Mouse (Mus musculus): ENCODE measurements around the gene Nudt4. TPM values are rescaled to one million over a fixed set of nuclear protein-coding genes. Genes with fewer than 3 reads are reported as not detected.

Gene Nudt4
- total and polyA plus RNA-seq, 3 experiments = 23.7 to 67.4 (median 39.2) TPM

GRCm38 (mm10) chr10:95504341-95504740, 59.6 kb downstream of the Nudt4 start:
- no peak overlapping the region for H3K4me3 ChIP-seq (replicated peaks in 1 of 3; ENCODE audit: low read depth in 2 of 3, low read length in 2 of 3, poor library complexity in 1 of 3)
- H3K27ac ChIP-seq (ENCODE audit: insufficient read depth, low read depth) = no peak overlapping the region
- no peak for DNase-seq (ENCODE audit: extremely low read depth)
- no peak for TF ChIP-seq UBTF (IDR thresholded peaks at IDR 0.05; ENCODE audit: low read depth, low read length)
- no peak for TF ChIP-seq NELFE (IDR thresholded peaks at IDR 0.05; ENCODE audit: low read depth, low read length)
- TF ChIP-seq MAX (IDR thresholded peaks at IDR 0.05; ENCODE audit: low read length) = no peak
- TF ChIP-seq BHLHE40 (IDR thresholded peaks at IDR 0.05; ENCODE audit: low read depth, low read length) = no peak
- no peak for TF ChIP-seq USF2 (conservative IDR thresholded peaks at IDR 0.05; ENCODE audit: low read depth, low read length)
- TF ChIP-seq MAZ (IDR thresholded peaks at IDR 0.05; ENCODE audit: low read depth, low read length) = no peak
- TF ChIP-seq ZNF384 (IDR thresholded peaks at IDR 0.05; ENCODE audit: low read depth, low read length) = no peak
- TF ChIP-seq CHD2 (IDR thresholded peaks at IDR 0.05; ENCODE audit: low read length) = no peak
- no peak overlapping the region for H3K9ac ChIP-seq (ENCODE audit: insufficient read depth, low read depth)
- no peaks in the 10 kb centered on the region for H3K27me3 ChIP-seq (replicated peaks)
- in situ Hi-C loops (cut with MboI; ENCODE audit: low pct_ligation_motif_present, low pct_unique_long_range_greater_than_20kb, low sequenced_read_pairs) = no loop called here
- no peaks in the 10 kb centered on the region for H3K9me3 ChIP-seq (replicated peaks; ENCODE audit: low read length)
- H3K36me3 ChIP-seq (replicated peaks in 1 of 2; ENCODE audit: control insufficient read depth in 1 of 2, insufficient read depth in 1 of 2, low read length in 1 of 2) = peaks cover 0 to 2% of the 10 kb centered on the region in 2 experiments
- peaks cover 18% of the 10 kb centered on the region for H3K79me2 ChIP-seq (replicated peaks; ENCODE audit: control insufficient read depth, extremely low read depth, insufficient read depth, poor library complexity, severe bottlenecking)
- dilution Hi-C loops (cut with MboI; ENCODE audit: extremely low pct_ligation_motif_present, extremely low pct_unique_long_range_greater_than_20kb, low sequenced_read_pairs) = no loop called here
- H3K4me2 ChIP-seq (ENCODE audit: insufficient read depth, low read depth, poor library complexity, severe bottlenecking) = no peak overlapping the region
- peaks cover 5 to 26% of the 10 kb centered on the region in 2 experiments; a peak in 2 of 4 replicates for H3K4me1 ChIP-seq (ENCODE audit: control insufficient read depth in 1 of 2, insufficient read depth in 2 of 2)

GRCm38 (mm10) chr10:95503443-95504235, 60.3 kb downstream of the Nudt4 start:
- DNase-seq (ENCODE audit: extremely low read depth) = no peak
- H3K79me2 ChIP-seq (replicated peaks; ENCODE audit: control insufficient read depth, extremely low read depth, insufficient read depth, poor library complexity, severe bottlenecking) = peaks cover 22% of the 10 kb centered on the region
- TF ChIP-seq ELF1 (IDR thresholded peaks at IDR 0.05; ENCODE audit: low read depth, low read length) = no peak
- TF ChIP-seq KAT2A (IDR thresholded peaks at IDR 0.05; ENCODE audit: insufficient replicate concordance, low read length) = no peak
- TF ChIP-seq USF1 (IDR thresholded peaks at IDR 0.05; ENCODE audit: low read depth, low read length) = peak; percentile 38; the same call in 1 of the 2 replicates
- no peak for TF ChIP-seq CTCF (conservative IDR thresholded peaks at IDR 0.05 in 1 of 2, IDR thresholded peaks at IDR 0.05 in 1 of 2; ENCODE audit: low read depth in 2 of 2, low read length in 2 of 2)
- no peak for TF ChIP-seq ZKSCAN1 (IDR thresholded peaks at IDR 0.05; ENCODE audit: borderline replicate concordance, low read depth, low read length)
- TF ChIP-seq JUND (conservative IDR thresholded peaks at IDR 0.05; ENCODE audit: low read depth, low read length) = no peak
- no peak for TF ChIP-seq E2F4 (IDR thresholded peaks at IDR 0.05; ENCODE audit: insufficient replicate concordance, low read depth, low read length)
- no peak for TF ChIP-seq JUN (IDR thresholded peaks at IDR 0.05; ENCODE audit: insufficient read depth, low read depth, low read length)
- TF ChIP-seq BHLHE40 (IDR thresholded peaks at IDR 0.05; ENCODE audit: low read depth, low read length) = 0 out of 2 replicates have a peak, but pooled peaks have one; percentile 8
- TF ChIP-seq SIN3A (IDR thresholded peaks at IDR 0.05; ENCODE audit: low read length) = no peak
- no peak for TF ChIP-seq MEF2A (IDR thresholded peaks at IDR 0.05; ENCODE audit: borderline replicate concordance, low read depth, low read length)
- 0 out of 2 replicates have a peak, but pooled peaks have one; percentile 9 for TF ChIP-seq HCFC1 (IDR thresholded peaks at IDR 0.05; ENCODE audit: low read depth, low read length)
- TF ChIP-seq MAZ (IDR thresholded peaks at IDR 0.05; ENCODE audit: low read depth, low read length) = no peak
- TF ChIP-seq NELFE (IDR thresholded peaks at IDR 0.05; ENCODE audit: low read depth, low read length) = no peak
- TF ChIP-seq RAD21 (IDR thresholded peaks at IDR 0.05; ENCODE audit: low read depth, low read length) = no peak
- TF ChIP-seq GABPA (IDR thresholded peaks at IDR 0.05; ENCODE audit: insufficient replicate concordance, low read depth, low read length) = no peak
- TF ChIP-seq MAFK (IDR thresholded peaks at IDR 0.05; ENCODE audit: insufficient replicate concordance, low read length) = no peak
- TF ChIP-seq ETS1 (conservative IDR thresholded peaks at IDR 0.05; ENCODE audit: low read depth, low read length) = no peak
- TF ChIP-seq MXI1 (IDR thresholded peaks at IDR 0.05; ENCODE audit: low read depth, low read length) = no peak
- TF ChIP-seq ZNF384 (IDR thresholded peaks at IDR 0.05; ENCODE audit: low read depth, low read length) = no peak
- TF ChIP-seq IRF4 (IDR thresholded peaks at IDR 0.05; ENCODE audit: low read depth, low read length) = no peak
- H3K4me2 ChIP-seq (ENCODE audit: insufficient read depth, low read depth, poor library complexity, severe bottlenecking) = peak overlapping the region; percentile 91
- in situ Hi-C loops (cut with MboI; ENCODE audit: low pct_ligation_motif_present, low pct_unique_long_range_greater_than_20kb, low sequenced_read_pairs) (no loop called here), dilution Hi-C loops (cut with MboI; ENCODE audit: extremely low pct_ligation_motif_present, extremely low pct_unique_long_range_greater_than_20kb, low sequenced_read_pairs) (no loop called here)
- H3K36me3 ChIP-seq (replicated peaks in 1 of 2; ENCODE audit: control insufficient read depth in 1 of 2, insufficient read depth in 1 of 2, low read length in 1 of 2) = peaks cover 2 to 4% of the 10 kb centered on the region in 2 experiments
- H3K9ac ChIP-seq (ENCODE audit: insufficient read depth, low read depth) = peak overlapping the region; percentile 54; the same call in 1 of the 2 replicates
- H3K9me3 ChIP-seq (replicated peaks; ENCODE audit: low read length) = no peaks in the 10 kb centered on the region
- peak overlapping the region; percentile 41; the same call in 1 of the 2 replicates for H3K27ac ChIP-seq (ENCODE audit: insufficient read depth, low read depth)
- peaks cover 5 to 19% of the 10 kb centered on the region in 2 experiments; a peak in 2 of 4 replicates for H3K4me1 ChIP-seq (ENCODE audit: control insufficient read depth in 1 of 2, insufficient read depth in 2 of 2)
- no peaks in the 10 kb centered on the region for H3K27me3 ChIP-seq (replicated peaks)
- no peak overlapping the region for H3K4me3 ChIP-seq (replicated peaks in 1 of 3; ENCODE audit: low read depth in 2 of 3, low read length in 2 of 3, poor library complexity in 1 of 3)
